Mouse (Mus musculus) adrenal gland, postnatal 4 days (tissue): ENCODE results near the gene Kcnj5. TPM values are rescaled to one million over a fixed set of nuclear protein-coding genes. Genes with fewer than 3 reads are reported as not detected.

Experiments used
- DNase-seq, 2 experiments: peaks; one replicate each; pipeline ENCODE4 v3.0.0; 2021 to 2022; ENCODE audit warnings: low spot score in 2 of 2, mixed read lengths in 2 of 2
- total RNA-seq, 2 experiments: library from RNA; stranded (reverse); gene quantifications; 2 replicates each; pipeline ENCODE4 v1.2.3; 2021

Gene Kcnj5
- total RNA-seq, 2 experiments from 2014 or later: 0.34 to 1.0 TPM

GRCm38 (mm10) chr9:32323610-32324009 lies 20.5 kb downstream of the Kcnj5 start:
- DNase-seq: no peak

- DNase-seq: no peak
Measured at GRCm38 (mm10) chr9:32320167-32320566, 24.0 kb downstream of the Kcnj5 start.

DNA sequence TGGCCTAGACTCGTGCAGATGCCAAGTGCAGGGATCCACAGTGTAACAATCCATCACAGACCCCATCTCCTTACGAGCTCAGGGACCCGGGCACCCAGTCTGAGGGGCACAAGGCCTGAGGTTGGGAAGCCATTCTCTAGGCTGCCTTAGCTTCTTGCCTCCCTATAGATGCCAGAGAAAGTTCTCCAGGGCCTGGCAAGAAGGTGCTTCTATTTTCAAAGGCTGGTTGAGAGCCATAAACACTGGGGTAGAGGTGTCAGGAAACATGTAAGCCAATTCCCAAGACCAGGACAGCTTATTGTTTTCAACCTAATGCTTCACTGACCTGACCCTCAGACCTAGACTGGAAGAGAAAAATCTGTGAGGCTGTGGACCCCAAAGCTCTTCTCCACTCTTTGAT lies 28.2 kb downstream of the Kcnj5 start:
- no peak for DNase-seq

GRCm38 (mm10) chr9:32314071-32314470 lies 30.1 kb downstream of the Kcnj5 start:
- no peak for DNase-seq

DNA sequence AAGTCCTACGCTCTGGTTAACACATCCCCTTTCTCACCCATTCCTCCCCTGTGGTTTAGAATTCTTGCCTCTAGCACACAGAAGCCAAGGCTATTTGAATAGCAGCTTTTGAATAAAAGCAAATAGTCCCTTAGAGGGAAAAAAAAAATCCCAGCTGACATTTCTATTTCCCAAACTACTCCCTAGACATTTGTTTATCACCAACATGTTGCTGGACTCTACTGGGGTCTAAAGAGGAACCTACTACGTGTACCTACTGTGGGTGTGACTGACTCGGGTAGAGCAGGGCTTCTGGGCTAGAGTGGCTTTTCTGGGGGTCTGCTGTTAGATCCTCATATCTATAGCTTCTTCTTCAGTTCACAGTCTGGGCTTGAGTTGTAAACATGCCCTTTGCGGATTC lies 31.9 kb downstream of the Kcnj5 start:
- no peak for DNase-seq

DNA sequence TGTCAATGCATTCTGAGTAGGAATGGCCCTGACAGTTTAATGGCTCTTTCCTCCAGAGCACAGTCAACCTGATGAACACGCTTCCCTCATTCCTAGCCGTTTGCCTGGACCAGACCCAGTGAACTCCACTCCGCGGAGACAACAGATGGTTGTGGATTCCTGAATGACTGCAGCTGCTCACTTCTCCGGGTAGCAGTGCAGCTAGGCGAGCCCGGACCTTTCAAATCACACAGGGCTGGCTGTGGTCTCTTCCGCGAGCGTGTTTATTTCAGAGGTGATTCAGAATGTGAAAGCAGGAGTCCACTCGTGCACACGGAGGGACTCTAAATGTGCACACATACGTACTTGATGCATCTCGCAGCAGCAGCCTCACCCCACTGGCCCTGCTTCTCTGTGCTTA lies 32.4 kb downstream of the Kcnj5 start:
- no peak for DNase-seq

GRCm38 (mm10) chr9:32302501-32303150 lies 41.5 kb downstream of the Kcnj5 start:
- no peak for DNase-seq

DNA sequence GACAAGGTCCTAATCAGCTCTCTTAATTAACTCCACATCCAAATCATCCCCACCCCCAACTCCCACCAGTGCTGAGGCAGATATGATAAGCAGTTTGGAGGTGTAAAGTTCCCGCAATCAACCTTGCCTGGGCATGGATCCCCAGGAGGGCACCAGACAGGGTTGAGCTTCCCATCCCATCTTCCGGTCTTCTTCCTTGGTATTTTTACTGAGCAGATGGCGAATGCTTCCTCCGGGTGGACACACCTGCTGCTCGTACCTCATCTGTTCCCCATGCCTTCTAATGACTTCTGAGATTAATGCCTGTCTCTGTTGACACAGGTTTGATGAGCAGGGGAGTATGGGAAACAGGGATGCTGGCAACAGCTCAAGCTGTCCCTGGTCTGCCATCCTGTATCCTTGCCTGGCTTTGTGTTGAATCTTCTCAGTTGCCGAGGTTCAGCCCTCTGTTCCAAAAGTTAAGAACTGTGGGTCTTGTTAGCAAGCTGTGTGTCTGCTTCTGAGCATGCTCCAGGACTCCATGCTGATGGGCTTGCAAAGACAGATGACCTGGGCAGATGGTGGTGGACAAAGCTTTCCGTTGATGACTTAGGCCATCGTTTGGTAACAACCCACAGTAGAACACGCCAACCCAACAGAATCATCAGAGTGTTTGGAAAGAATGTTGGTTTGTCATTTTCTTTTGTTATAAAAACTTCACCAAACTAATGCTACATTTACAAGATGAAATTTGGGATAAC lies 48.9 kb downstream of the Kcnj5 start:
- no peak for DNase-seq

DNA sequence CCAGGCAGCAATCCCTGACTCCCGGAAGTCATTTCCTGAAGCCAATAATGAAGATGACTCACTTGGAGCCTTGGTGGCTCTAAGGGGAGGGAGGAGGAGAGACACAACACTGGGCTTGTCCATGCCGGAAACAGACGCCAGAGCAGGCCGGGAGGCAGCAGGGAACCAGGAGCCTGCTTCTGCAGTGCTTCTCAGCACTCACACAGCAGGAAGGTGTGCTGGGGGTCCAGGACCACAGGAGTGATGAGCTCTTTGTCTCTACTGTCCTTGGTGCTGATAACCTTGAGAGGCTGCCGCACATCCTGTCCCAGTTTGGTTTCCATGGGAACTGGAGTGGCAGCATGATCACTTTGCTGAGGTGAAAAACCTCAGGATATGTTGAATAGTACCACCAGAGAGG lies 51.5 kb downstream of the Kcnj5 start:
- DNase-seq: peak in 1 of 2 experiments; percentile 28

DNA sequence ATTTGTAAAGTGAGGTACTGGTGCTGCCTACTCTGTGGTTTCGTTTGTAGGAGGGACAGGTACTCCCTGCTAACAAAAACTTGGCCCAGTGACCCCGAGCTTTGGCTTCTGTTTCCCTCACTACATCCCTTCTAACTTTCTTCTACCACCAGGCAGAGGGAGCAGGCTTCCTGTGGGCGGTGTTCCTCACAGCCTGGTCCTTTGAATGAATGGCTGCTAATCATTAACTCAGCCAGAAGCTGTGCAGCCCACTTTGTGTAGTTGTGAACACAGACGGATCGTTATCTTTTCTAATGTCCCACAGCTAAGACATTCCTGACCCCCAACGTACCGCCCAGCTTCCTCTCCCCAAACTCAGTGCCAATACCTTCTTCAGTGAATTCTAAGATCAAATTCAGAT lies 52.5 kb downstream of the Kcnj5 start:
- no peak for DNase-seq

GRCm38 (mm10) chr9:32283591-32283990 lies 60.6 kb downstream of the Kcnj5 start:
- no peak for DNase-seq

DNA sequence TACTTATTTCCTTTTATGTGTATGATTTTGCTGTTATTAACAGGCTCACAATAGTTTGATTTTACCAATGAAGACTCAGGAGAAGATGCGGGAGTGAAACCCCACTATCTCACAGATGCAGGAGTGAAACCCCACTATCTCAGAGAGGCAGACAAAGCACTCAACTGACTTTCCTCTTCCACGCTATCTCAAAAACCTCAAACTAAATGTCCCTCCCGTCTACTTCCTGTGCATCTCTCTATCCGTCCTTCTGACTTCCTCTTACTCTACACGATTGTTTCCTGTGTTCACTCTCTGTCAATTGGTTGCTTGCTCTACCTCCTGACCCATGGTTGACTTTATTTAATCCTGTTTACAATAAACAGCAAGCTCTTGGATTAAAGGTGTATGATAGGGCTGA lies 63.7 kb downstream of the Kcnj5 start:
- no peak for DNase-seq

DNA sequence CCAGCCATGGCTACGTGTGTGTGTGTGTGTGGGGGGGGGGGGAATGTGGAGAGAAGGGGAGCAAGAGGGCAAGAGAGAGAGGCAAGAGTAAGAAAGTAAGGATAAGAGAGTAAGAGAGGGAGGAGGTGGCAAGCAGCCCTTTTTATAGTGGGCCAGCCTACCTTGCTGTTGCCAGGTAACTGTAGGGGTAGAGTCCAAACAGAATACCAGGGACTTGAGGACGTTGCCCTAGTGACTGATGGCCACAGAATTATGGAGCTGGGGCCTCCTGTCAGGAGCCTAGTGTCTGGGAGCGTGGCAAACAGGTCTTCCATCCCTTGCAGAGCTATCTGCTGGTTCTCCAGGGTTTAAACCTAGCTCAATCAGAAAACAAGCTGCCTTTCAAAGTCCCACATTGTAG lies 64.4 kb downstream of the Kcnj5 start:
- DNase-seq: no peak

DNA sequence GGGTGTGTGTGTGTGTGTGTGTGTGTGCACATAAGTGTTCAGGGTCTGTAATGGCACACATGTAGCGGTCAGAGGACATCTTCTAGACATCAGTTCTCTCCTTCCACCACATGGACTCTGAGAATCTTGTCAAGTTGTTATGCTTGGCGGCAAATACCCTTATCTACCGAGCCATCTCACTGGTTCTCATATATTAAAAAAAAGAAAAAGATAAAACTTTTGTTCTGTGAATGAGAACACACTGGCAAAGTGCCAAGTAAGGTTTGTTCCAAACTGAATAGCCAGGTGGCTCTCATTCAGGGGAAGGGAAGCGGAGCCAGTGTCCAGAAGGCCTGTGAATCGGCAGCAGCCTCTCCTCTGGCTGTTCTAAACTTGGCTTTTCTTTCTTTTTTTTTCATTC lies 66.1 kb downstream of the Kcnj5 start:
- no peak for DNase-seq

- peak in 1 of 2 experiments; percentile 18 for DNase-seq
Measured at GRCm38 (mm10) chr9:32271896-32272444, 72.2 kb downstream of the Kcnj5 start.

Other genes starting within 250 kb of the Kcnj5 start
- 10 to 100 TPM; 57.3 to 61.9 TPM for gene Arhgap32, start 228.2 kb downstream of the Kcnj5 start, total RNA-seq
- 1 to 10 TPM in 1 of 2 experiments, under 1 TPM in 1; 0.48 to 4.3 TPM for gene Kcnj1, start 28.1 kb upstream of the Kcnj5 start, total RNA-seq
- gene Fli1, start 198.5 kb upstream of the Kcnj5 start, total RNA-seq: 10 to 100 TPM; 27.5 to 28.1 TPM